Mouse (Mus musculus) embryonic facial prominence, embryonic 11.5 days (tissue): ENCODE measurements around the gene Zbtb25. TPM values are rescaled to one million over a fixed set of nuclear protein-coding genes. Genes with fewer than 3 reads are reported as not detected.
A peak's percentile ranks its signal among the peaks of the same experiment; 100 is the strongest.

Source experiments
- ATAC-seq: fragments of 200-750 bp; cut with Nextera tagmentation; replicated peaks from 2 replicates; pipeline ENCODE4 v1.8.0; 2017; ENCODE audit warnings: low read depth; ENCODE audit not compliant: insufficient number of reproducible peaks, low FRiP score, low TSS enrichment
- DNase-seq: peaks from one replicate; pipeline ENCODE4 v3.0.0-alpha.2; 2015; ENCODE audit warnings: low spot score
- H3K27ac ChIP-seq: fragments of 300-500 bp; sonication (generic); replicated peaks from 2 replicates; pipeline ENCODE4 v1.5.1; 2014; ENCODE audit warnings: mild to moderate bottlenecking, low read depth, low read length, control low read depth
- H3K27me3 ChIP-seq: fragments of 300-500 bp; sonication (generic); 2 replicates; pipeline ENCODE4 v1.6.1; 2014; ENCODE audit warnings: mild to moderate bottlenecking, low read length, moderate library complexity, mixed read lengths; ENCODE audit not compliant: control insufficient read depth, insufficient read depth
- H3K36me3 ChIP-seq: fragments of 300-500 bp; sonication (generic); replicated peaks from 2 replicates; pipeline ENCODE4 v1.6.1; 2014; ENCODE audit warnings: low read depth, mild to moderate bottlenecking, low read length, moderate library complexity, mixed read lengths; ENCODE audit not compliant: control insufficient read depth, insufficient read depth
- H3K4me1 ChIP-seq: fragments of 300-500 bp; sonication (generic); 2 replicates; pipeline ENCODE4 v1.6.1; 2014; ENCODE audit warnings: low read length, mixed read lengths; ENCODE audit not compliant: control insufficient read depth, insufficient read depth
- H3K4me2 ChIP-seq: fragments of 300-500 bp; sonication (generic); 2 replicates; pipeline ENCODE4 v1.6.1; 2014; ENCODE audit warnings: low read depth, mild to moderate bottlenecking, control low read depth, low read length, moderate library complexity
- H3K4me3 ChIP-seq: fragments of 300-500 bp; sonication (generic); 2 replicates; pipeline ENCODE4 v1.5.1; 2014; ENCODE audit warnings: low read depth, low read length, control low read depth
- H3K9ac ChIP-seq: fragments of 300-500 bp; sonication (generic); replicated peaks from 2 replicates; pipeline ENCODE4 v1.6.1; 2014; ENCODE audit warnings: mild to moderate bottlenecking, control low read depth, low read length
- H3K9me3 ChIP-seq: fragments of 300-500 bp; sonication (generic); replicated peaks from 2 replicates; pipeline ENCODE4 v1.6.1; 2016; ENCODE audit warnings: mild to moderate bottlenecking, low read length, inconsistent platforms, mixed read lengths; ENCODE audit not compliant: control insufficient read depth
- WGBS: fragments of 180-500 bp; shearing (Covaris S2); extraction: QIAGEN DNeasy Blood & Tissue Kit; methylation state at CpG from one replicate; pipeline ENCODE4 v1.1.7; 2014; 5-methylcytosine and 5-hydroxymethylcytosine counted together
- polyA plus RNA-seq: library from polyadenylated mRNA; unstranded; fragments of >200 nt; fragmentation: Nextera tagmentation; extraction: Ambion mirVana; gene quantifications from 2 replicates; pipeline ENCODE4 v1.2.1, GENCODE M21; 2014

Gene Zbtb25
- polyA plus RNA-seq, 1 experiment from 2014 or later = 21.2 TPM

DNA sequence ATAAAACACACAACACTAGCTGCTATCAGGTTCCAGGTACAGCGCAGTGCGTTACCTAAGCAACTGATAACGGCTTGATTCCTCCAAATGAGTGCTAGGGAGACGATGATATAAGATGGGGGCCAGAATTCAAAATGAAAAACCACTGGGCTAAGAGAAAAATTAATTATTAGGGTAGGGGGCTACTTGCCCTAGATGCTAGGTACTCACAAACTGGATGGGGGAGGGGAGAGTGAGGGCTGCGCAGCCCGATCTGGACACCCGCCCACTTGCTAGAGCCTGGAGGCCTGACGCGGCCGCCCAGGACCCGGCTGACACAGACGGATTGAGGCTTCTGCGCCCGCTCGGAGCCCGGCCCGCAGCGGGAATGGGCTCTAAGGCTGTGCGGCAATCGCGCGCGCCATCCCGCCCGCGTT is 604 bp downstream of the Zbtb25 start:
- WGBS = under 1% methylated on average over 19 of the region's 26 CpGs
- Histone ChIP-seq H3K4me3 (peak overlapping the region; percentile 97), H3K4me2 (peak overlapping the region; percentile 87), H3K9ac (peak overlapping the region; percentile 96), H3K9me3 (no peaks in the 10 kb centered on the region), H3K4me1 (peaks cover 10% of the 10 kb centered on the region), H3K27me3 (no peaks in the 10 kb centered on the region), H3K36me3 (no peaks in the 10 kb centered on the region), H3K27ac (peak overlapping the region; percentile 100)
- DNase-seq = peak; percentile 73
- ATAC-seq = peak; percentile 29

DNA sequence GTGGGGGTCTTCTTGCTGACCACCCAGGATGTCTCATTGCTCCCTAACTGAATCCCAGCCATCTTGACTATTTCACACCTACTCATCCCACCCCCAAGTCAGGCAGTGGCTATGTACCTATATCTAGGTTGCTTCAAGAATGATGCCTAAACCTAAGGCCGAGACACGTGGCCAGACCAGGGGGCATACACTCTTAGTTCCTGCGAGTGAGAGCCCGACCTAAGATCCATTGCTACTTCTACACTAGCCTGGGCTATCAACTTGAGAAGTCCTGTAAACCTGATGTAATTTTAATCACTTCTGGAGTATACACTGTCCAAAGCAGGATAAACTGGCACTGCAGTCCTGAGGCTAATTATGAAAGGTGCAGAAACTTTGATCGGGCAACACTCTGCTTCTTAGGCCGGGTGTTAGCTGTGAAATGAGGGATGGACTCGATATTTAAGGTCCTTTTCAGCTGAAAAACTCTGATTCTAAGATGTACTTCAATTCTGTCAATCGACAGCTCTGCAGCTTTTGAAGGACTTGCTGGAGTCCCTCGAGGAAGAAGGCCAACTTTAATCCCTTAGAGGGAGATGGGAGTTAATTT is 1.1 kb downstream of the Zbtb25 start:
- Histone ChIP-seq H3K27ac (0 out of 2 replicates have a peak overlapping the region, but pooled peaks have one; percentile 35), H3K9me3 (no peaks in the 10 kb centered on the region), H3K27me3 (no peaks in the 10 kb centered on the region), H3K9ac (peak overlapping the region; percentile 96), H3K4me3 (peak overlapping the region; percentile 97), H3K36me3 (no peaks in the 10 kb centered on the region), H3K4me1 (peaks cover 10% of the 10 kb centered on the region), H3K4me2 (peak overlapping the region; percentile 87)
- peak; percentile 20 for DNase-seq
- WGBS = 9% methylated on average over 9 of the region's 9 CpGs
- ATAC-seq = no peak

DNA sequence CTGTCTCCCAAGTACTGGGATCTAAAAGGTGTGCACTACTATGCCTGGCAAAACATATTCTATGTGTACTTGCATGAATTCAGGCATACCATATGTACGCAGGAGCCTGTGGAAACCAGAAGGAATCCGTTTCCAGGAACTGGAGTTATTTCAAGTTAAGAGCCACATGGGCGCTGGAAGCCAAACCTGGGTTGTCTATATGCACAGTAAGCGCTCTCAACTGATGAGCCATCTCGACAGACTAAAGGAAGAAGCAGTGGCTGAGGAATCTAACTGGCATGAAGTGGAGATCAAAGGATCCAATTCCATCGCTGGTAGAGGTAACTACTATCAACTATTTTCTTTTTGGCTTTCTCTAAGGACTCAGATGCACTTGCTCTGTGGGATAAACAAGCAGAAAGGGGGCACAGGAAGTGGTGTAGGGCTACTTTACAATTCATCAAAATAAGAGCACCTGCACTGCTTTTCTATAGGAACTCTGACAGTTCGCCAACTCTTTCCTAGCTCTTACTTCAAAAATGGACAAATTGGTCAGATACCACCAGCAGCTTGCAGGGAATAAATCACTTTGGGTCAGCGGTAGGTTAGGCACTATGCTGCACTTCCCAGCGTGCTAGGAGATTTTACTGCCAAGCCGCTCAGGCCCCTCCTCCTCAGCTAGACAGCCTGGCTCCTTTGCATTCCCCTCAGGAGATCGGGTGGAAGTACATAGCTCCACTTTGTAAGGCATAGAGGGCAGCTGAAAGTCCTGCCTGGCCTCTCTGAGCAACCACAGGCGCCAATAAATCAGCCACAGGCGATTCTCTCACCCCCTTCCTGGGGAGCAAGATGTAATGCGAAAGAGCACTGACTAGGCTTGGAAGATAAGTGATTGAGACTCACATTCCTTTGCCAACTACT is 2.1 kb downstream of the Zbtb25 start:
- Histone ChIP-seq H3K36me3 (no peaks in the 10 kb centered on the region), H3K4me2 (peak overlapping the region; percentile 87), H3K4me3 (peak overlapping the region; percentile 3; the same call in 1 of the 2 replicates), H3K9ac (peak overlapping the region; percentile 28; the same call in 1 of the 2 replicates), H3K9me3 (no peaks in the 10 kb centered on the region), H3K4me1 (peaks cover 10% of the 10 kb centered on the region), H3K27ac (no peak overlapping the region), H3K27me3 (no peaks in the 10 kb centered on the region)
- ATAC-seq = no peak
- WGBS = 28% methylated on average over 14 of the region's 14 CpGs
- DNase-seq = peak; percentile 23

- Histone ChIP-seq H3K27me3 (no peaks in the 10 kb centered on the region), H3K9me3 (no peaks in the 10 kb centered on the region), H3K4me3 (no peak overlapping the region), H3K4me1 (peaks cover 10% of the 10 kb centered on the region), H3K27ac (no peak overlapping the region), H3K36me3 (no peaks in the 10 kb centered on the region), H3K9ac (no peak overlapping the region), H3K4me2 (no peak overlapping the region)
- no peak for DNase-seq
- no peak for ATAC-seq
- 89% methylated on average over 3 of the region's 3 CpGs for WGBS
These were observed 3.1 kb downstream of the Zbtb25 start for GRCm38 (mm10) chr12:76366276-76366675.

GRCm38 (mm10) chr12:76362303-76362676 is 7.1 kb downstream of the Zbtb25 start:
- no peak overlapping the region for H3K4me2 ChIP-seq
- 87% methylated on average over 9 of the region's 9 CpGs for WGBS
- H3K27me3 ChIP-seq = no peaks in the 10 kb centered on the region
- no peaks in the 10 kb centered on the region; the same call in 1 of the 2 replicates for H3K4me1 ChIP-seq
- DNase-seq (no peak), ATAC-seq (no peak)
- H3K36me3 ChIP-seq = no peaks in the 10 kb centered on the region
- no peak overlapping the region for H3K9ac ChIP-seq
- no peaks in the 10 kb centered on the region for H3K9me3 ChIP-seq
- no peak overlapping the region for H3K4me3 ChIP-seq
- no peak overlapping the region for H3K27ac ChIP-seq

DNA sequence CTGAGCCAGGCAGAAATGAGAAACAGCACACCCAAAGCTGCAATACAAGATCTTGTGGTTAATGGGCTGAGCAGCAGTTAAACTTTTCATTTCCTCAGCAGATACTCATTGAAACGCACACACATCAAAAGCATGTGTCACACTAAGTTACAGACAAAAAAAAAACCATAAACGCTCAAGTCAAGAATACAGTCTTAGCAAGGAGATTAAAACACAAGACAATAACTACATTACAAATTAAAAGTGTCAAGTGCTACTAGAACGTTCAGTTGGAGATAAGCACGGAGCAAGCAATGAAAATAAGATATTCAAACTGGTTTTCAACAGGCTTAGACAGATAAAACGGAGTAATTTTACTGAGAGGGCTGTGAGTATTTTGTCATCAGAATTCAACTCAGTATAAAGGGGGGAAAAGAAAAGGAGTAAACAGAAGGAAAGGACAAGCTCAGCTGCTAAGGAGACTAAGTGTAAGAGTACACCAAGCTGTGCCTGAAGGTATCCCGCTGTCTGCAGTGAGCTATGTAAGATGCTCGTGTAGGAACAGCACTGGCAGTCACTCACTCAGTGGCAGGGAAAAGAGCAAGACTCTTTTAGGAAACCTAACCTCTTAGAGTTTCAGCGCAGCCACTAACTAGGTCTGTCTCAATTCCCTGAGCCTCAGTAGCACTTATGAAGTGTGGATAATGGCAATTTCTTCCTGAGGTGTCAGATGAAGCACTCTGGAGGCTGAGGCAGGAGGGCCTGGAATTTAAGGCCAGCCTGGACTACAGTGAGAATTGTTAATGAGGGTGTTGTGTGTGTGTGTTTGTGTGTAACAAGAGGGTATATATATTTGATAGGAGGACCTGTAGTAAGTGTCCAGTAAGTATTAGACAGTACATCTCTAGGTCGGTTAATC is 7.7 kb downstream of the Zbtb25 start:
- ATAC-seq = no peak
- Histone ChIP-seq H3K9me3 (no peaks in the 10 kb centered on the region), H3K36me3 (no peaks in the 10 kb centered on the region), H3K4me3 (no peak overlapping the region), H3K9ac (no peak overlapping the region), H3K4me2 (no peak overlapping the region), H3K27me3 (no peaks in the 10 kb centered on the region), H3K27ac (no peak overlapping the region), H3K4me1 (no peaks in the 10 kb centered on the region)
- peak; percentile 14 for DNase-seq
- 64% methylated on average over 9 of the region's 9 CpGs for WGBS

GRCm38 (mm10) chr12:76360868-76361267 is 8.5 kb downstream of the Zbtb25 start:
- H3K27me3 ChIP-seq = no peaks in the 10 kb centered on the region
- no peak overlapping the region for H3K4me2 ChIP-seq
- ATAC-seq (no peak), DNase-seq (no peak)
- 57% methylated on average over 1 of the region's 1 CpGs for WGBS
- no peaks in the 10 kb centered on the region for H3K36me3 ChIP-seq
- H3K4me1 ChIP-seq = no peaks in the 10 kb centered on the region
- H3K27ac ChIP-seq = no peak overlapping the region
- H3K9me3 ChIP-seq = no peaks in the 10 kb centered on the region
- no peak overlapping the region for H3K4me3 ChIP-seq
- H3K9ac ChIP-seq = no peak overlapping the region
